Mouse (Mus musculus): ENCODE data around the gene Vinac1. TPM values are rescaled to one million over a fixed set of nuclear protein-coding genes. Genes with fewer than 3 reads are reported as not detected.

The Vinac1 gene
- total and polyA plus RNA-seq, 3 experiments: 0.03 TPM; not detected in 2

GRCm38 (mm10) chr2:129046846-129047196 lies 1.2 kb downstream of the Vinac1 start:
- no peak overlapping the region for H3K27ac ChIP-seq (ENCODE audit: control insufficient read depth, low read depth, low read length)
- H3K36me3 ChIP-seq (ENCODE audit: control insufficient read depth in 1 of 2, insufficient read depth in 2 of 2, low read length in 2 of 2): no peaks in the 10 kb centered on the region
- H3K27me3 ChIP-seq (ENCODE audit: control insufficient read depth in 1 of 2, insufficient read depth in 2 of 2, low read length in 2 of 2): peaks cover 0 to 6% of the 10 kb centered on the region in 2 experiments; a peak in 3 of 4 replicates
- H3K79me2 ChIP-seq (ENCODE audit: control insufficient read depth, insufficient read depth, low read length, poor library complexity): no peaks in the 10 kb centered on the region
- no peak for TF ChIP-seq NRF1 (IDR thresholded peaks at IDR 0.05; ENCODE audit: insufficient read depth, low read depth, low read length, poor library complexity, severe bottlenecking)
- no peak for TF ChIP-seq MAZ (IDR thresholded peaks at IDR 0.05; ENCODE audit: low read depth, low read length)
- TF ChIP-seq CHD2 (IDR thresholded peaks at IDR 0.05; ENCODE audit: low read length): no peak
- no peak for TF ChIP-seq RCOR1 (IDR thresholded peaks at IDR 0.05; ENCODE audit: low read depth, low read length)
- H3K9me3 ChIP-seq (replicated peaks; ENCODE audit: insufficient read depth, low read length): no peaks in the 10 kb centered on the region
- DNase-seq (ENCODE audit: low read depth, low spot score): no peak
- H3K4me1 ChIP-seq (ENCODE audit: control insufficient read depth in 1 of 2, insufficient read depth in 2 of 2, low read length in 2 of 2): no peaks in the 10 kb centered on the region
- no peak overlapping the region for H3K9ac ChIP-seq (ENCODE audit: control insufficient read depth, low read depth, low read length, poor library complexity, severe bottlenecking)
- H3K4me3 ChIP-seq (ENCODE audit: control insufficient read depth in 1 of 2, insufficient read depth in 1 of 2, low read depth in 2 of 2, low read length in 2 of 2): no peak overlapping the region

- TF ChIP-seq USF2 (IDR thresholded peaks at IDR 0.05; ENCODE audit: borderline replicate concordance in 1 of 2, insufficient read depth in 1 of 2, low read depth in 1 of 2, low read length in 2 of 2) (no peak), SMC3 (IDR thresholded peaks at IDR 0.05; ENCODE audit: low read depth, low read length) (no peak), TCF12 (IDR thresholded peaks at IDR 0.05; ENCODE audit: low read depth, low read length) (no peak), HCFC1 (IDR thresholded peaks at IDR 0.05; ENCODE audit: low read depth, low read length) (no peak), ZMIZ1 (IDR thresholded peaks at IDR 0.05; ENCODE audit: low read depth, low read length) (no peak), CTCF (IDR thresholded peaks at IDR 0.05 in 2 of 3, conservative IDR thresholded peaks at IDR 0.05 in 1 of 3; ENCODE audit: control insufficient read depth in 1 of 3, insufficient read depth in 1 of 3, low read depth in 2 of 3, low read length in 3 of 3, poor library complexity in 1 of 3, severe bottlenecking in 1 of 3) (no peak), TAL1 (IDR thresholded peaks at IDR 0.05; ENCODE audit: low read length) (no peak), SIN3A (IDR thresholded peaks at IDR 0.05; ENCODE audit: low read length) (no peak), GABPA (IDR thresholded peaks at IDR 0.05; ENCODE audit: low read depth, low read length) (no peak), TBP (IDR thresholded peaks at IDR 0.05; ENCODE audit: low read depth, low read length) (no peak), ETS1 (IDR thresholded peaks at IDR 0.05; ENCODE audit: low read depth, low read length) (no peak), ELF1 (IDR thresholded peaks at IDR 0.05; ENCODE audit: low read depth, low read length) (no peak), RCOR1 (IDR thresholded peaks at IDR 0.05; ENCODE audit: low read depth, low read length) (no peak), MAFK (IDR thresholded peaks at IDR 0.05; ENCODE audit: borderline replicate concordance, low read depth, low read length) (no peak), NELFE (IDR thresholded peaks at IDR 0.05; ENCODE audit: low read depth, low read length) (no peak), MAZ (IDR thresholded peaks at IDR 0.05; ENCODE audit: low read depth, low read length) (no peak), MXI1 (IDR thresholded peaks at IDR 0.05; ENCODE audit: low read depth, low read length) (no peak)
- Histone ChIP-seq H3K27ac (ENCODE audit: control insufficient read depth, low read depth, low read length) (no peak overlapping the region), H3K9ac (ENCODE audit: control insufficient read depth, low read depth, low read length, poor library complexity, severe bottlenecking) (no peak overlapping the region), H3K4me1 (ENCODE audit: control insufficient read depth in 1 of 2, insufficient read depth in 2 of 2, low read length in 2 of 2) (no peaks in the 10 kb centered on the region), H3K4me3 (ENCODE audit: control insufficient read depth in 1 of 2, insufficient read depth in 1 of 2, low read depth in 2 of 2, low read length in 2 of 2) (no peak overlapping the region), H3K36me3 (ENCODE audit: control insufficient read depth in 1 of 2, insufficient read depth in 2 of 2, low read length in 2 of 2) (no peaks in the 10 kb centered on the region), H3K27me3 (ENCODE audit: control insufficient read depth in 1 of 2, insufficient read depth in 2 of 2, low read length in 2 of 2) (peaks cover 3 to 6% of the 10 kb centered on the region in 2 experiments; a peak in 3 of 4 replicates), H3K9me3 (replicated peaks; ENCODE audit: insufficient read depth, low read length) (no peaks in the 10 kb centered on the region), H3K79me2 (ENCODE audit: control insufficient read depth, insufficient read depth, low read length, poor library complexity) (no peaks in the 10 kb centered on the region)
- no peak for DNase-seq (ENCODE audit: low read depth, low spot score)
Observed at GRCm38 (mm10) chr2:129046172-129046845, 1.7 kb downstream of the Vinac1 start.

Data from MEL (cell line).